Mouse (Mus musculus) cerebellum, adult 11 months (tissue): ENCODE measurements around the gene Prmt3.

Experiments
- DNase-seq: peaks from one replicate; pipeline ENCODE4 v3.0.0; 2022

Prmt3 gene

DNA sequence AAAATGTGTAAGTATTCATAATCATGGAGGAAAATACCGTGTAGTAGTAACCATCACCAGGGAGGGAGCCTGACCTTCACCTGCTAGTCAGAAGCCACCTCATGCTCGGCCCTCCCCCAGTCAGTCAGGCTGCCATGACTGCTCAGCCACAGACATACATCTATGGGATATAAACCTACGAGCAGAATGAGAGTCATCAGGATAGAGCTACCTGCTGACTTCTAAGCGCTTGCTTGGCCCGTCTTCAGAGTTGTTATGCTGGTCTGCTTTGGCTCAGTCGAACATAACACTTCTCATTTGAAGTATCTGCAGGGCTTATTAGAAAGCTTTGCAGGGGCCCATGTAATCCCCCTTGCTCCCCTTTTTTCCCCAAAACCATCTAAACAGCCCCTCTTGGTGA is 25.4 kb downstream of the Prmt3 start:
- no peak for DNase-seq

DNA sequence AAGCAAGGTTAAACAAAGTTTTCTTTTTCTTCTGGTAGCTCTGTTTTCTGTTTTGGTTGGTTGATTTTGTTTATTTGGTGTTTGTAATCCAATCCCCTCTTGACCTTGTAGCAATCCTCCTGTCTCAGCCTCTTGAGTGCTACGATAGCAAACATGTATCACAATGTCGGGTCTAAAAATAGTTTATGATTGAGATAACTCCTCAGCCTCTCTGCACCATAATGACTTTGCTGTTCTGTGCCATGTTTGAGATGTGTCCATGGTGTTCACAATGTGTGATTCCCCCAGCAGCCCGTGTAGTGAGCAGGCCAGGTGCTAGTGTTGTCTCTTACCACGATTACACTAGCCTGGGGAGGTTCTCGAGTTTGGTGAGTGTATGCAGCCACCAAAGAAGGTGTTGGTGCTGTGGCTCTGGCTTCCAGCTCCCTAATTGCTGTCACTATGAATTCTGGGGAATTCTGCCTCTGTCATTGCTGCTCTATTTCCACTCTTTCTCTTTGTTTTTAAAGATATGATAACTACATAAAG is 26.6 kb downstream of the Prmt3 start:
- no peak for DNase-seq

DNA sequence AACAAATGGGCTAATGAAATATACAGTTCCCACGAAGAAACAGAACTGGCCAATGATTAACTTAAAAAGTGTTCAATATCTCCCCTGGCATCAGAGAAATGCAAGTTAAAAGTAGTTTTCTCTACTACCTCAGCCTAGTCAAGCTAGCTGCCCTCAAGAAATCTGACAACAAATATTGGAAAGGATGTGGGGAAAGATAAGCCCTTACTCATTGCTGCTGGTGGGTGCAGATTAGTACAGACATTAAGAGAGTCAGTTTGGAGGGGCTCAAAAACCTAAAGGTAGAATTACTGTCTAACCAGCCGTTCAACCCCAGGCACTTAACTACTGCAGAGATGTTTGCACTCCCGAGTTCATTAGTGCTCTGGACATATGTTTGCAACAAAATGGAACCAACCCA is 27.5 kb downstream of the Prmt3 start:
- DNase-seq = no peak

DNA sequence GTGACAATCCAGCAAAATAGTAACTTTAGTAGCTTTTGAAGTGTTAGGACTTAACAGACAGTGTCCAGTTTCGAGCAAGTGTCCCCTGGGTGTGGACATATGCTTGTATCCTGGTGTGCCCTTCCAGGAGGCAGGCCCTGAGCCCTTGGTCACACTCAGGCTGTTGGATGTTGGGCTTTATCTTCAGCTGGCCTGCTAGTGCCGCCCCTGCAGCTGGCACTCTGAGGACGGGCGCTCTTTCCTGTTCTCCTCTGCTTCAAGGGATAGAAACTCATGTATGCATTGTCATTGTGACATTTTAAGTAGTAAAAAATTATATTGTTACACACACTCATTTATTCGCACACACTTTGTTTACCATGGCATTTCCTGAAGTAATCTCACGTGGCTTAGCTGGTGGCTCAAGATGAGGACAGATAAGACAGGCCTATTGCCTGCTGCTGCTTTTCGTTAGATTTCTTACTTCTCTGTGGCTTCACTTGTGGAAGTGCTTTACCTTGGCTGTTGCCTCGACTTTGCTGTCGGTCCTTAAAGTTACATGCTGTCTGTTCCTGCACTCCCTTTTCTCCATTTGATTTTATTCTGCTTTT is 29.0 kb downstream of the Prmt3 start:
- no peak for DNase-seq

DNA sequence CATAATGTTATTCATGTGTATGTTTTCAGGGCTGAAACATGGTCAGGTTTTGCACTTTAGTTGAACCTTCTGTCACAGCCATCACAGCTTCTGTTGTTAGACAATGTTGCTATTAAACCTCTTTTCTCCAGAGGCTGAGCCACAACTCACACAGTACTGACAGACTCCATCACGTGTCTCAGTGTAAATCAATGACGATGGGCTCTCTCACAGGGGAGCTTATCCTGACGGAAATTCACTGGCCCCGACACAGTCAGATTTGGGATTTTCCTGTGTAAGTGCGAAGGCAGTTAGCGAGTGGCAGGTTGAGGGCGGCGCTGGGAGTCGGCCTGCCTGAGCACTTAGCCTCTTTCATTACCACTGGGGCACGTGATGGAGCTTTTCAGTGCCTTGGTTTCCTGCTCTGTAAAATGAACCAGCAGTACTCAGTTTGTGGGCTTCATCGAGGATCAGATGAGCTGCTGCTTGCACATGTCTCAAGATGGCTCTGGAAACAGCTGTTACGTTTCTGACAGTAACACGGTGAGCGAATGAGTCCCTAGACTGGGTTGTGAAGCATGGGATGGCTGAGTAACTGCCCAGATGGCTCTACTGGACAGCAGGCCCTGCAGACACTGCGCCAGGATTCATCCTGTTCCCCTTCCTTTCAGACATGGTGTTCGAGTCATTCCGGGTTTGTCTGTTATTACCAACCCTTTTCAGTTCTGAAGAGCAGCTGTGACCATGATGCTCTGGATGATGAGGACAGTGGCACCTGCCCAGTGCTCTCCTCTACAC is 29.9 kb downstream of the Prmt3 start:
- DNase-seq = no peak

DNA sequence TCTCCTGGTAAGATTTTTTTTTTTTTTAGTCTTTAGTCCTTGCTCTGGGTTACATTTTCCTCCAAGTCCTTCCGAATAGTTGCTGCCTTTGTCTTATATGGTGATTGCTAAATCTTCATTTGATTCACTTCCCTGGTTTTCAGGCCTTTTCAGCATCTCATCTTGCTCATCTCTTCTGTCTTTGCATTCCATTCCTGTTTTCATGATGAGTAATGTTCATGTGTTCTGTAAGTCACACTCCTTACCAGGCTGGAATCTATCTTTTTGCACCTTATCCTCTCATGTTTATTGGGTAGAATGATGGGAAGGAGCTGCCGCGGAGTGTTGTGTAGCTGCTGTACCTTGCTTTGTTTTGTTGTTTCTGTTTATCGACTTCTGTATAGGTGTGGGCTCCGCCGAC is 31.0 kb downstream of the Prmt3 start:
- no peak for DNase-seq

DNA sequence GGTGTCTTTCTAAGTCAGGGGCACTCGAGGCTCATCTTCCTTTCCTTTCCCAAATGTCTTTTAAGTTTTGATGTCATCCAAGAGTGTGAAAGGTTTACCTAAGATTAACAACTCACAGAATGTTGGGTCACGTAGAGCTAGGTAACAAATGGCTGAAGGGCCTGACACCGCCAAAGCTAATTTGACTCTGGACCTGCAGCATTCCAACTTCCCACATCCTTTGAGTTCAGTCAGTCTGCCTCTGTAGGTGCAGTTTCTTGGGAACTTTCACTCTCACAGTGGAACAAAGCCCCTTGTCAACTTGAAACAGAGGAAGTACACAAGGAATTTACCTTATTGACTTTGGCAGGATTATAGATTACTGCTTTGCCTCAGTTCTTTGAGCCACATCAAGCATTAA is 31.4 kb downstream of the Prmt3 start:
- no peak for DNase-seq

DNA sequence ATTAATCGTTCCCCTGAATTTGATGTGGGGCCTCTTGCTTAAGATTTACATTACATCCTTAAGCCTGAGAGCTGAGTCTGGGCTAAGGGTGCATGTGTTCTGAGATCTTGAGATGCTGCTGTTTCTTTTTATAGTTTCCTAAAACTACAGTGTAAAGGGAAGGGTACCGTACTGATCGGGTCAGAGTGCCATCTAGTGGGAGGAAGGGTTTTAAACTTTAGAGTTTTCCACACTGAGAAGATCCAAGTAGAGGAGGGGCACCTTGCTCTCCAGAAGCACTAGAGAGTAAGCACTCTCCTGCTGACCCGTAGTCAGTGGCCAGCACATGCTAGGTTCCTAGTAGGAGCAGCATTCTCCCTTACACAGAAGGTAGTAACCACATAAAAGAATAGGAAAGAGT is 33.2 kb downstream of the Prmt3 start:
- DNase-seq = no peak

DNA sequence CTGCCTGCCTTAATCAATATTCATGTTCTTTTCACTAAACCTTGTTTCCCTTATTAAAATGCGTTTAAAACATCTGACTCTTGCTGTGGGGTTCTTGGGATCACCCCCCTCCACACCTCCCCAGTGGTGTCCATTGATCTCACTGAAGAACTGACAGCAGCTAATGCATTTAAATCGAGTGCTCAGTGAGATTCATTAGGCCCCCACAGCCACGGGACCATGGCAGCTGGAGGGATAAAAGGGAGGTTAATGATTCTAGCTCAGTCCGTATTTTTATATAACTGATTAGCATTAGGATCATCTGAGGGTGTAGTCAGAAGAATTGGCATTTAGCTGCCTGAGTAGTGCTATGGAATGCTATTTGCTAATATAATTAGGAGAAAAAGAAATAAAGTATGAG is 41.2 kb downstream of the Prmt3 start:
- DNase-seq = no peak

DNA sequence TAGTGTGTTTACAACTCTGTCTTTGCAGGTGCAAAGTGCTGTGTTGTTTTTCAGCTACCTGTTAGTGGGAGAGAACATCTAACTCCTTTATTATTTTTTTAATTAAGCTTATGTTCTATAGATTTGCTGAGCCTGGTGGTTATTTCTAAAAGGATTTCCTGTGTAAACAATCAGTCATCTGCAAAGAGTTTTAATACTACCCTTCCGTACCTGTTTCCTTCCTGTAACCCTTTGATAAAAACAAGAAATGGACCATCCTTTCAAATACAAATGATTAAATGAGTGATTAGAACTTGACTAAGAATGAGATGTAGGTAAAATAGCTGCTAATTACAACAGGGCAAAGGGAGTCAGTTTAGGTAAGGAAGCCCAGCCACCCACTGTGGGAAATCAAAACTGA is 43.2 kb downstream of the Prmt3 start:
- no peak for DNase-seq

DNA sequence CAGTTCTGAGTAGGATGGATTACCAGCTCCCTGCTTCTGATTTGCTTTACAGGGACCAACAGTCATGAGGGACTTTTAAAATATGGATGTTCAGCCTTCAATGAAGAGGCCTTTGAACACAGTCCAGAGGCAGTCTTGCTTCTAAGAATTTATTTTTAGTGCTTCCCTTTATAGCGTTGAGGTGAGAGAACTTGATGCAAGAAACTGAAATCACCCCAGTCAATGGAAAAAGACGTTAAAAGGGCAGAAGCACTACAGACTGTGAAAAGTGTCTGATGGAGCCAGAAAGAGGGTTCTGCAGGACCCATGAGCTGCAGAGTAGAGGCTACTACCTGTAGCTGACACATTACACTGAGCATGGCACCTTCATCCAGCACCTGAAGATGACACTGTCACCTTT is 43.9 kb downstream of the Prmt3 start:
- DNase-seq = no peak

DNA sequence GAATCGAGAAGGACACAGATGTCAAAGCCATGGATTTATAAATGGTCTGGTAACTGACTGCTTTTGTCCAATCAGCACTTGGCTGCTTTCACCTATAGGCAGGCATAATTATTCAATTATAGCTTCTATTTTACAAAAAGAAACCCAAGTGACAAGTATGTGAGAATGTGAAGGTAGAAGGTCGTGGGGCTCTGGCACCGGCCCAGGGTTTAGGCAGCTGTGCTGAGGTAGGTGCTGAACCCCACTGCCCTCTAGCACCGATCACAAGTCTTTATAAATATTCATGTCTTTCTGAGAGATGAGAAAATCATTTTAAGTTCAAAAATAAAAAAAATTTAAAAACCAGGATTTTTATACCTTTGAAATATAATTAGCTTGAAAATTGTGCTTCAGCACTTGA is 45.4 kb downstream of the Prmt3 start:
- no peak for DNase-seq

DNA sequence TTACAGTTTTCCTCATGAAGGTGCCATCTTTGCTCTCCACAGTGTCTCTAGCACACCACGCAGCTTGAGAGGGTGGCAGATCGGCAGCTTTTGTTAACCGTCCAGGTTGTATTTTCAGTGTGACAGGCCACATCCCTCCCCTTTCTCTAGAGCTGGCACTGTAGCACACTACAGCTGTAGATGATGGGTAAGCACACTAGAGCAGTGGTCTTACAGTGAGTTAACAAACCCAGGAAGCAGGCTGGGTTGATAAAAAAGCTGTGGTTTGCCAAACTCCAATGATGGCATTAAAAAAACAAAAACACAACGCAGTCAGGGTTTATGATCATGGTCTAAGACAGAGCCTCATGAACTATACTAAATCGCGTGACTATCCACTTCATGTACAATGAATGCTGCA is 45.9 kb downstream of the Prmt3 start:
- DNase-seq = no peak

DNA sequence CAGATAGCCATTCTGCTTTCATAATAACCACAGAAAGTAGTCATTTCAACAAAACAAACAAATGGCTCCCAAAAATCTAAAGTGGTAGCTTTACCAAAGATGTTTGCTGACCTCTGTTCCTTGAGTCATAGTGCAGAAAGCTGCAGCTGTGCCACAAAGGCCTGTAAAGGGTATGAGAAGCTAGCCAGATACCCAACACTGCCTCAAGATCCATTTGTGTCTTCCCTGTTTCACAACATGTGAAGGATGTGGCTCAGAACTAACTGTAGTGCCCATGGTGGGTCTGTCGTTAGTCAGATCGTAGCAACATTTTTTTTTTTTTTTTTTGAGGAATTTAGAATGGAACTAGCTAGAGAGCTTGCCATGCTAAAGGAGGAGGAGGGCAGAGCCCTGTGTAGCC is 46.4 kb downstream of the Prmt3 start:
- DNase-seq = no peak

DNA sequence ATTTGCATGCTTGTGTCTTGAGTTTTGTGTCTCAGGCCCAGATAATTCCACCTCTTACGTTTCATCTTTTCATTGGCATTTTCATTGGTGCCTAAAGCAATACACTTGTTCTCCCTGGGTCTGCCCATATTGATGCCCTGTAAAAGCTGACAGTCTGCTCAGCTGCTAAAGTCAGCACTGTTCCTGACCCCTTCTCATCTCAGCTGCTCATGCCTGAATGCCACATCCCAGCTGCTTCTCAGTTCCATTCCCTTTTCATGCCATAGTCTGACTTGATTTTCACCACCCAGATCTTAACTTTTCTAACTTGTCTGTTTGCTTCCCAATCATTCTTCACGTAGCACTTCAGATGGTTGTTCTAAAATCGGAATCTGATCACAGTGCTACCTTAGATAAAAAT is 47.3 kb downstream of the Prmt3 start:
- no peak for DNase-seq

DNA sequence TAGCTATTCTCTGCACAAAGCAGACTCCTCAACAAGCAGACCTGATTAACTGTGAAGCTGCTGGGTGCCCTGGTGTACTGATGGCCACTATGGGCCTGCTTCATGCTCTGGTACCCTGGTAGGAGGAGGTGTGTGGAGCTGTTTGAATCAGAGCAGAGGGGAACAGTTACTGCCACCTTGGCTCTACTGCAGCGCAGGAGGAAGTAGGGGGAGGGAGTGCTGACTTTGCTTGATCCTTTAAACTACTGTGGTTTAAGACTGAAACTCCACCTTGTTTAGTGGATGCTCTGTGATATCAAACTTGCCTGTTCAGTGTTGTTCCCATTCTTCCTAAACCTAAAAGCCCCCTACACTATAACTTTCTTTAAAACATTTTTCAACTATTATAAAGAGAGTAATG is 49.8 kb downstream of the Prmt3 start:
- DNase-seq = no peak

DNA sequence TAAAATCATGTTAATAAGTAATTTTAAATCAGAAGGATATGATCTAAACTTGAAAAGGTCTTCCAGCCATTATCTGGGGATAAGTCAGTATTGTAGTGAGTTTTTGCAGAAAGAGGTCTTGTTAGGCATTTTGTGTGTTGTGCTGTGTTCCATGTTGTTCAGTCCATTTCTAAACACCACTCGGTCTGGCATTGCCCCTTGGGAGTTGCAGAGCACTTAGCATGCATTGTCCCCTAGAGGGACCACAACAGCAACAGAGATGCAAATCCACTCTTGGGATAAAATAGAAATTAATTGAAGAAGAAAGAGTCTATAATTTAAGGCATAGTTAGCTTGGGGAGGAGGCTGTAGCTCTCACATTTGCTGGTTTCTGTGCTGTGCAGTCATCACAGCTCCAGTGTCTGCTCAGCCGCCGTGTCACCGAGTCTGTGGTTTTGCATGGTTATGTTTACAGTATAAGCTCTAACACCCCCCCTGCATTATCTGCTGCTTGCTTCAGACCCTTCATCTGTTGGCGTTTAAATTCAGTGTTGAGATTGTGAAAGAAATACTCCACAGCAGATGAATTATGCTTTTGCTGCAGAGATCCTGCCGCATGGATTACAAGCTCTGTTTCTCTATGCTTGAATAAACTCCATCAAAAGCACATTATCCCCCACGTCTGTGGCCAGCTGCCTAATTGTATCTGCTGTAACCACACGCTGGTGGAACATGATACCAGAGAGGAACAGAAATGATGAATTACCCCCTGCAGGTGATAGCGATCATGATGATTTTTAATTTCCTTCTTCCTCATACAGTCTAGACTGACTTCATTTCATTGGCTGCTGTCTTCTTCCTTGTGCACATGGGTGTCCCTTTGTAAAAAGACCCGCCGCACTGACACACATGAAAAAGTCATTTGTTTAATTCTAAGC is 64.5 kb downstream of the Prmt3 start:
- DNase-seq = no peak

DNA sequence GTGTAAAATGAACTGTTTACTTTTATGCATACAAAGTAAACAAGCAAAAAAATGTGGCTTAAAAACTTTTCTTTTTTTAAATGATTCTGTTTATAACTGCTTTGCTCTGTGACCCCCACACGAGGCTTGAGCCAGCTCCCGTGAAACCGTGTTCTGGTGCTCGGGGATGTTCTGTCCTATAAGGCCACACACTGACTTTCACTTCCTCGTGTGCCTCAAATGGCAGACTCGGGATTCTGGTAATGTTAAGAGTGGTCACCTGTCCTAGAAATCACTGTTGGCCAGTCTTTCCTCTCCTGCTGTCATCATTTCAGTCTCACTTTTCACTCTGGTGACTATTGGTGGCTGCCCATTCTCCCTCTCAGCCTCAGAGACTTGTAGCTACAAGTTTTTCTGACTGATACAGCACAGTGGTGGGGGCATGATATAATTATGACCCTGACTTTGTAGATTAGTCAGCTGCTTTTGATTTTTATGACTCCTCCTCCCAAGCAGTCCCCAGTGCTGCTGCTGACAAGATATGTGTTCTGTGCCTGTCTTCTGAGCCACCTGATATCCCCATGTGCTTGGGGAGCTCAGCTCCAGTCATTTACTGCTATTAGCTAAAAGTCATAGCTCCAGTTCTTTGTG is 65.3 kb downstream of the Prmt3 start:
- DNase-seq = no peak

DNA sequence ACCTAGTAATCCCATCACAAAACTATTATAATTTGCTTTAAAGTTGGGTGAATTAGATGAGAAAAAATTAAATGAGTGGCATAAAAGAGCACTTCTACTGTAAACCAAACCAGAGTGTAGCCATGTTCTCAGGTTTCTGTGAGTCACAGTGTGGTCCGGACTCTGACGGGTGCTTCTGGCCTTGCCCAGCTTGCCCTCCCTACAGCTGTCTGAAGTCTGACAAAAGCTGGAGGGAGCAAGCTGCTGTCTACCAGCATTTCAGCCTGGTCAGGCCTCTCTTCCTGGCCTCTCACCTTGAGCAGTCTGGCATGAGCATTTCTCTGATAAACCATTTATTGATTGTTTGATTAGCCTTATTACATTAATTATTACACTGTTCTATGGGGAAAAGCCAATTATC is 69.8 kb downstream of the Prmt3 start:
- no peak for DNase-seq

DNA sequence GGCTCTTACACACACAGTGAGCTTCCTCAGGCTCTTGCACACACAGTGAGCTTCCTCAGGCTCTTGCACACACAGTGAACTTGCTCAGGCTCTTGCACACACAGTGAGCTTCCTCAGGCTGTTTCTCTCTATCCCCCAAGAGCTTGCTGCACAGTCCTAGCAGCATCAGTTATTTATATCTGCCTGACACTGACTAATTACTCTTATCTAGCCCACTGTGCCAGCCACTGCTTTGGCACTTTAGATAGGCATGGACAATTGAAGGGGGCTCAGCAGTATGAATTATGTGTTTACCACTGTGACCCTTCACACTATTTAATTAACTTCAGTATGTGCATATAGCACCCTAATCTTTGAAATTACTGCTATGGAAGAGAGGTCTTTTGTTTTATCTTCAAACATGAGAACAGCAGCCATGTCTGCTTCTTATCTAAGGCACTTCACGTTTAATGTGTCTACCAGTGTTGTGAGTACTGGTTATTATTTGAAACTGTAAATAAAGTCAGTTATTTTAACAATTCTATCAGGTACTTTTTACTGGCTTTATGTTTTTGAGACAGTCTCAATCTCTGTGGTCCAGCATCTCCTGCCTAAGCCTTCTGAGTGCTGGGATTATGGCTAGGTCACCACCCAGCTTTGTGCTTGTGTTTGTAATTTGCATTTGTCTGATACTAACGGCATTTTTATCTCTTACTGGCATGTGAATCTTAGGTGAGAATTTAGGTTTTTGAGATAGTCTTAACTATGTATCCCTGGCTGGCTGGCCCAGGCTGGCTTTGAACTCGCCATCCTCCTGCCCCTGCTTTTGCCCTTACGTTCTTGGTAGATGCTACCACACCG is 75.4 kb downstream of the Prmt3 start:
- no peak for DNase-seq

DNA sequence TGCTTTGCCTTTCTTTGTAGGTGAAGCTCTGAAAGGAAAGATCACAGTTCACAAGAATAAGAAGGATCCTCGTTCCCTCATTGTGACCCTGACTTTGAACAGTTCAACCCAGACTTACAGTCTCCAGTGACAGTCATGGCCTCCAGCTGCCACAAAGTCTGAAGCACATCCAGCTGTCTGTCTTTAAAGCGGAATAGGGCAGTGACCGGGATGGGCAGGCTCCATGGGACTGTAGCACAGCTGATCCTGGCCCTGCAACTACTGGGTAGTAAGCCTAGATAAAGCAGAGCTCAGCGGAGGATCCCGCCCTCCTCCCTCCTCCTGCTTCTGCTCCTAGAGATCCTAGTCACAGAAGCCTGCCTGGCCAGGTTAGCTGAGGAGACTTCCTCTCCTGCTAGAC is 79.2 kb downstream of the Prmt3 start:
- no peak for DNase-seq

DNA sequence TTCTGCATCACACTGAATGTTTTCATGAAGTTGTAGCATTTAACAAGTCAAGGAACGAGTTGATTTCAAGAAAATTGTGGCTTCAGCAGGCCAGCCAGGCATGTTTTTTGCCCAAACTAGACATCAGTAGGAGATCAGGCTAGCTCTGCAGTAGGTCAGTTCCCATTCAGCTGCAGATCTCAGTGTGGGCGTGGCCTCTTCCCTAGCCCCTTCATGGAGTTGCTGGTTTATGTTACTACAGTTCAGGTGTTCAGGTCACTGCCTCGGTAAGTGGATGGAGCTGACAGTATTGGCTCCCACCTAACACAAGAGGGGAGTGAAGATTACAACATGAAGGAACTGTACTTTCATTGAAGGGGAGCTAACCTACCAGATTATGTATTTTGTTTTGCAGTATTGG is 80.1 kb downstream of the Prmt3 start:
- no peak for DNase-seq
